Mouse (Mus musculus) lung, postnatal 0 days (tissue): ENCODE data around the gene Iqsec1. TPM values are rescaled to one million over a fixed set of nuclear protein-coding genes. Genes with fewer than 3 reads are reported as not detected.
A peak's percentile ranks its signal among the peaks of the same experiment; 100 is the strongest.

Experiments used
- ATAC-seq: fragments of 200-750 bp; cut with Nextera tagmentation; 2 replicates; pipeline ENCODE4 v1.8.0; 2017; ENCODE audit warnings: moderate library complexity
- DNase-seq: peaks from one replicate; pipeline ENCODE4 v3.0.0-alpha.2; 2016; ENCODE audit warnings: low spot score
- H3K27ac ChIP-seq: fragments of 300-500 bp; sonication (generic); 2 replicates; pipeline ENCODE4 v1.5.1; 2014; ENCODE audit warnings: antibody characterized with exemption, mild to moderate bottlenecking, low read length, mixed read lengths
- H3K27me3 ChIP-seq: fragments of 300-500 bp; sonication (generic); replicated peaks from 2 replicates; pipeline ENCODE4 v1.6.1; 2014; ENCODE audit warnings: low read length, mixed read lengths; ENCODE audit not compliant: insufficient read depth
- H3K36me3 ChIP-seq: fragments of 300-500 bp; sonication (generic); 2 replicates; pipeline ENCODE4 v1.6.1; 2014; ENCODE audit warnings: low read length, mixed read lengths; ENCODE audit not compliant: insufficient read depth
- H3K4me1 ChIP-seq: fragments of 300-500 bp; sonication (generic); 2 replicates; pipeline ENCODE4 v1.6.1; 2014; ENCODE audit warnings: antibody characterized with exemption, low read depth, low read length, mixed read lengths; ENCODE audit not compliant: insufficient read depth
- H3K4me2 ChIP-seq: fragments of 300-500 bp; sonication (generic); replicated peaks from 2 replicates; pipeline ENCODE4 v1.6.1; 2014; ENCODE audit warnings: low read depth, mild to moderate bottlenecking, low read length, moderate library complexity, mixed read lengths
- H3K4me3 ChIP-seq: fragments of 300-500 bp; sonication (generic); 2 replicates; pipeline ENCODE4 v1.5.1; 2014; ENCODE audit warnings: low read depth, low read length
- H3K9ac ChIP-seq: fragments of 300-500 bp; sonication (generic); replicated peaks from 2 replicates; pipeline ENCODE4 v1.6.1; 2014; ENCODE audit warnings: low read depth, mild to moderate bottlenecking
- H3K9me3 ChIP-seq: fragments of 300-500 bp; sonication (generic); 2 replicates; pipeline ENCODE4 v1.6.1; 2016; ENCODE audit warnings: low read length, mixed read lengths
- CTCF ChIP-seq: IDR thresholded peaks from 2 replicates; pipeline ENCODE4 v1.5.1; 2016; ENCODE audit warnings: antibody characterized with exemption, mild to moderate bottlenecking
- EP300 ChIP-seq: IDR thresholded peaks from 2 replicates; pipeline ENCODE4 v1.6.1; 2016; ENCODE audit warnings: antibody characterized with exemption, mild to moderate bottlenecking, control low read depth
- WGBS: fragments of 180-500 bp; shearing (Covaris S2); extraction: QIAGEN DNeasy Blood & Tissue Kit; methylation state at CpG from one replicate; pipeline ENCODE4 v1.1.7; 2014; 5-methylcytosine and 5-hydroxymethylcytosine counted together
- polyA plus RNA-seq: library from polyadenylated mRNA; unstranded; fragments of >200 nt; fragmentation: Nextera tagmentation; extraction: Ambion mirVana; gene quantifications from 2 replicates; pipeline ENCODE4 v1.2.1, GENCODE M21; 2015

Iqsec1 gene
- polyA plus RNA-seq, 1 experiment from 2014 or later, result 18.6 TPM

DNA sequence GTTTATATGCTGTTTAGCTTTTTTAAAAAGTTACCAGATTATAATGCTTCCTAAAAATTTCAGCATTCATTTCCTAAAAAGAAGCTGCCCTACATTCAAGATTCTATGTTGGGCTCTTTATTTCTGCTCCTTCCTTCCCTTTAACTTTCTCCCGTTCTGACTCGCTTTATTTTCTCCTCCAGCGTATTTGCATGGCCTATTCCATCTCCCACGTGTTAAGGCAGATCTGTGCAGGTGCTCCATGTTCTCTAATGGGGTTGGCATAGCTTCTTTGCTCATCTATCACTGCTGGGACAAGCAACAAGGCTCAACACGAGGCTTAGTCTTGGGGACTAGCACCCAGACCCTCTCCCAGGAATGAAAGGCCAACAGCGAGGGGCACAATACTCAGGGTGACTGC lies 75.7 kb downstream of the Iqsec1 start:
- WGBS, result 71% methylated on average over 6 of the region's 6 CpGs
- Histone ChIP-seq H3K36me3 (no peaks in the 10 kb centered on the region), H3K4me2 (no peak overlapping the region), H3K4me3 (no peak overlapping the region), H3K9ac (no peak overlapping the region), H3K9me3 (no peaks in the 10 kb centered on the region), H3K27me3 (no peaks in the 10 kb centered on the region), H3K4me1 (no peaks in the 10 kb centered on the region), H3K27ac (no peak overlapping the region)
- no peak for ATAC-seq
- no peak for TF ChIP-seq CTCF
- no peak for TF ChIP-seq EP300
- no peak for DNase-seq

DNA sequence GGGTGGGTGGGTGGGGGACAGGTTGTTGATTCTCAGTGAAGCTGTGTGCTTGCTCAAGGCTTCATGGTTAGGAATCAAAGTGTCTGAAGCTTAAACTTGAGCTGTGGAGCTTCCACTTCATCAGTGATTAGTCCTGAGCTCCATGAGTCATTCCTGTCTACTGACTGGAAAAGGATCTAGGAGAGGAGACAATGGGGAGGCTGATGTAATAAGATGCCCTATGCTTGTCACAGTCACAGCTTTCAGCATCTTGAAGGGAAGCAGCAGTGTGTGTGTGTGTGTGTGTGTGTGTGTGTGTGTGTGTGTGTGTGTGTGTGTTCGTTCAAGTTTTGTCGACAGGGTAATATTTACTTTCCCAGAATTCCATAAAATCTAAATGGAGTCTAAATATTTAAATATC lies 84.3 kb downstream of the Iqsec1 start:
- Histone ChIP-seq H3K4me2 (no peak overlapping the region), H3K9ac (no peak overlapping the region), H3K4me3 (no peak overlapping the region), H3K27ac (no peak overlapping the region), H3K27me3 (no peaks in the 10 kb centered on the region), H3K4me1 (no peaks in the 10 kb centered on the region), H3K36me3 (no peaks in the 10 kb centered on the region), H3K9me3 (no peaks in the 10 kb centered on the region)
- TF ChIP-seq CTCF (no peak), EP300 (no peak)
- 74% methylated on average over 2 of the region's 2 CpGs for WGBS
- no peak for ATAC-seq
- DNase-seq, result no peak

DNA sequence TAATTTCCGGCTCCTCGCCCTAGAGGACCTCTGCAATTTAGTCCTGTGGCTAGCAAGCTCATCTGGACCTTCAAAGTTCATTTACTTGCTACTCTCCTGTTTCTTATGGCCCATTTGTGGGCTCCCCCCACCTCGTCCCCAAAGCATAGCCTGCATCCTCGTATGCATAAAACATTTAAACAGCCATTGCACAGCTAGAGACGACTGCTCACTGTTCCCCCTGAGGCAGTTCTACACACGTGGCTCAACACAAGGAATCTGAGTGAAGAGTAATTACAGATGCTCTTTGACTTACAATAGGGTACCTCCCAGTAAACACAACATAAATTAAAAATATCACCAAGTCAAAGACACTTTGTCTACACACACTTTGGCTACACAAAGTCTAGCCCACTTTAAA lies 88.2 kb downstream of the Iqsec1 start:
- no peaks in the 10 kb centered on the region for H3K36me3 ChIP-seq
- WGBS, result 77% methylated on average over 6 of the region's 6 CpGs
- H3K9me3 ChIP-seq, result no peaks in the 10 kb centered on the region
- H3K27me3 ChIP-seq, result no peaks in the 10 kb centered on the region
- H3K4me3 ChIP-seq, result no peak overlapping the region
- TF ChIP-seq CTCF (no peak), EP300 (no peak)
- H3K4me2 ChIP-seq, result no peak overlapping the region
- ATAC-seq (no peak), DNase-seq (no peak)
- no peak overlapping the region for H3K27ac ChIP-seq
- no peak overlapping the region for H3K9ac ChIP-seq
- no peaks in the 10 kb centered on the region for H3K4me1 ChIP-seq

DNA sequence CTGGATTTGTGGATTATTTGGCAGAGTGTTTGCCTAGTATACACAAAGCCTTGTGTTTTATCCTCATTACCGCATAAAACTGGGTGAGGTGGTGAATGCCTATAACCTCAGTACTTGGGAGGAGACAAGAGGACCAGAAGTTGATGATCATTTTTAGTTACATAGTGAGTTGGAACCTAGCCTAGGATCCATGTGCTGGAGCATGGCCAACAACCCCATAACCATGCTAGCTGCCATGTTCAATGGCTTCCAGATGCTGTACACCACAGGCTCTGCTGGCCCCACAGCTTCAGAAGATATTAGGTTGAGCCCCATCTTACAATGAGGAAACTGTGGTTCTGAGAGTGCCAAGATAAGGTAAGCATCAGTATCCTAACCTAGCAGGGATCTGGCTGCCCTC lies 89.2 kb downstream of the Iqsec1 start:
- ATAC-seq (no peak), DNase-seq (no peak)
- WGBS, result 55% methylated on average over 1 of the region's 1 CpGs
- Histone ChIP-seq H3K4me1 (no peaks in the 10 kb centered on the region), H3K4me2 (no peak overlapping the region), H3K9ac (no peak overlapping the region), H3K4me3 (no peak overlapping the region), H3K9me3 (no peaks in the 10 kb centered on the region), H3K36me3 (no peaks in the 10 kb centered on the region), H3K27me3 (no peaks in the 10 kb centered on the region), H3K27ac (no peak overlapping the region)
- TF ChIP-seq CTCF (no peak), EP300 (no peak)

DNA sequence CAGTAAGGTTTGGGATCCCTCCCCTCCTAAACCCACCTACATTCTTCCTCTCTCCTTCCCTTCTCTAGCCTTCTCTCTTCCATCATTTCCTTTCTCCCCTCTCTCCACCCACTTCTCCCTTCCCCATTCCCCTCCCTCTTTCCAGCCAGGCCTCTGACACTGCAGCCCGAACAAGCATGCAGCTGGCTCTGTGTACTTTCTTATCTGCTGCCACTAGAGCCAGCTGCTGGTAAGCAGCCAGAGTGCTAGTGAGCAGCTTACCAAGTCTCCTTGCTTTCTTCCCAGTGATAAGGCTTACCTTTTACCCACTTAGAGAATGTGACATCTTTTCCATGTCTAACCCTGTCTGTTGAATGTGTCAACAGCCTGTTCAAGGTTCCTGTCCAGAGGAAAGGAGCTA lies 90.4 kb downstream of the Iqsec1 start:
- Histone ChIP-seq H3K27ac (no peak overlapping the region), H3K4me3 (no peak overlapping the region)
- no peak for ATAC-seq

DNA sequence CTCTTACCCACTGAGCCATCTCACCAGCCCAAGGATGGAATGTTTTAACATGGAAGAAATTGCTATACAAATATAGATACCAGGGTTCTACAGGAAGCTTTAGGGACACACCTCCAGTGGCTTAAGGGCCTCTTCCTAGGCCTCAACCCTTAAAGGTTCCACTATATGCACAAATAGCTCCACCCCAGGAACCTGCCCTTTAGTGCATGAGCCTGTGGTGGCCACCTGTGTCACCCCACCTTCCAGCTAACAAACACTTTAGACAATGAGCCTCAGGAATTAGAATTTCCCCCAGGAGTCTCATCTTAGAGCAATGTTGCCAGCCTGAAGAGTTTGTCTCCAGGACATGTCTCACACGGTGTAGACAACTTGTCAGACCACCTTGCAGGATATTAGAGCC lies 96.1 kb downstream of the Iqsec1 start:
- Histone ChIP-seq H3K9ac (no peak overlapping the region), H3K27ac (no peak overlapping the region), H3K4me3 (no peak overlapping the region), H3K36me3 (no peaks in the 10 kb centered on the region), H3K9me3 (no peaks in the 10 kb centered on the region), H3K4me1 (no peaks in the 10 kb centered on the region), H3K4me2 (no peak overlapping the region), H3K27me3 (no peaks in the 10 kb centered on the region)
- DNase-seq (no peak), ATAC-seq (no peak)
- TF ChIP-seq EP300 (no peak), CTCF (no peak)
- 90% methylated on average over 1 of the region's 1 CpGs for WGBS

More for the DNA sequence above, 90.4 kb downstream of the Iqsec1 start:
- no peak overlapping the region for H3K9ac ChIP-seq
- TF ChIP-seq EP300, result no peak
- no peak for TF ChIP-seq CTCF
- no peak overlapping the region for H3K4me2 ChIP-seq
- WGBS, result 13% methylated on average over 1 of the region's 1 CpGs
- no peaks in the 10 kb centered on the region for H3K27me3 ChIP-seq
- H3K36me3 ChIP-seq, result no peaks in the 10 kb centered on the region
- H3K9me3 ChIP-seq, result no peaks in the 10 kb centered on the region
- peak; percentile 7 for DNase-seq
- H3K4me1 ChIP-seq, result no peaks in the 10 kb centered on the region
